Mouse (Mus musculus) MEL-GATA-1-ER (cell line): Measurements from ENCODE around the gene Tmc1.

ENCODE experiments used
- DNase-seq: peaks from one replicate; pipeline ENCODE4 v3.0.0-alpha.2; 2012; ENCODE audit warnings: low read depth; ENCODE audit errors: extremely low read depth

Gene Tmc1

DNA sequence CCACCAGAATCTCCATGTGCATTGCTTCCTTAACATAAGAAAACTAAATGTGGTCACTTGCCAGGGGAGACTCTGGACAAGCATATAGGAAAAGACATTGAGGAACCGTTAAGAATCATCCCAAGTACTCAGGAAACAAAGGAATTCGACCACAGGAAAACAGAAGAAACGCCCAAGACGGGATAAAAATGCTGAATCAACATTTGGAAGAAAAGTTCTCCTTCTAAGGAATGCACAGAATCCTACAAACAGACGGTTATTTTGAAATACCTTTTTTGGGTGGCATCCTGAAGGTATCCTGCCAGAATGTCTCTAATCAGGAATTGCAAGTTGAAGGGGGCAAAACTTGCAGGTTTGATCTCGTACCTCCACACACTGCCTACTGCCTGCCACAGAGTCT is at the start of gene Tmc1:
Gene Tmc1 (minus strand): TSS at position 329 of the 400 bp plus-strand sequence.
- no peak for DNase-seq

DNA sequence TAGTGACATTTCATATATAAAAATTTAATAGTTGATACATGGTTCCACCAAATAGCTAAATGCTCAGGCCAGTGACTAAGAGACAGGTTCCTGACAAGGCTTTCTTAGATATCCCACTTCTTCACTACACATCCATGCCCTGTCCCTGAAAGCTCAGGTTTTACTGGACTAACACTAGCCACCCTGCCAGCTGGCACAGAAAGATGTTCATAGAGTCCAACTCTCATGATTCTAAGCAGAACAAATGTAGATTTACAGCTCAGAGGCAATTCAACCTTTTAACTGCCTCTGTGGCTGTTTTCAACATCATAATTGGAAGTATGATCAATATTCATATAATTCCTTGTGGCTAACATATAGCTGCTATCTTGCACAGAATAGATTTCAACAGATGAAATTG is 47.5 kb upstream of the Tmc1 start:
- no peak for DNase-seq

GRCm38 (mm10) chr19:20979244-20979643 is 25.2 kb upstream of the Tmc1 start:
- no peak for DNase-seq

DNA sequence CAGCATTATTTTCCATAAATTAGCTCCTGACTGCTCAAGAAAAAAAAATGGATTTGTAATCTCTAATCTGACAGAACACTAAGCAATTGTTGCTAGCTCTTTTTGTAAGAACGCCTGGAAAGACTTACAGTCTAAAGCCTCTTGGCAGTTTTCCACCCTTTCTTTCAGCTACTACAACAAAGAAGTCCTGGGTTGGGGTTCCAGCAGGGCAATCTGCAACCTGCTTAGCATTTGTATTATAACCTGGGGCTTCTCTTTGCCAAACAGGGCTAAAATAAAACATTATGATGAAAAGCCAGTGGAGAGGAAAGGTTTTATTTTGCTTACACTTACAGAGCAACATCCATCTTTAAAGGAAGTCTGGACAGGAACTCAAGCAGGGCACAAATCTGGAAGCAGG is 24.1 kb upstream of the Tmc1 start:
- DNase-seq = no peak

GRCm38 (mm10) chr19:20971926-20972325 is 17.9 kb upstream of the Tmc1 start:
- DNase-seq = no peak

GRCm38 (mm10) chr19:20954815-20955214 is 813 bp upstream of the Tmc1 start:
- DNase-seq = no peak

DNA sequence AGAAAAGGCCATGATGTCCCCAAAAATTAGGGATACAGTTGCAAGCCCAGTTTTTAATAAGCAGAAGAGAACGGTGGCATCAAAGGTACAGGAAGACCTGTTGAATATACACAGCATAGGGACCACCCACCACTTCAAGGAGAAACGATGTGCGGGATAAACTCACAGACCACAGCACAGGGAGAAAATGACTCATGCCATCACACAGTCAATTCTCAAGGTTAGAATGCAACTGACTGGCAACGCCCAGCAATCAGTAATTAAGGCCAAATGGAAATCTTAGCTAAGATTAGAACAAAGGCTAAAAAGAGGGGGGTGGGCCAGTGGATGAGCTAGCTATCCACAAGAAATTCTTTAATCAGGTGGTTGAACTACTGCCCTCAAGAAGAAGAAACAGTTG is 9.6 kb downstream of the Tmc1 start:
- no peak for DNase-seq

DNA sequence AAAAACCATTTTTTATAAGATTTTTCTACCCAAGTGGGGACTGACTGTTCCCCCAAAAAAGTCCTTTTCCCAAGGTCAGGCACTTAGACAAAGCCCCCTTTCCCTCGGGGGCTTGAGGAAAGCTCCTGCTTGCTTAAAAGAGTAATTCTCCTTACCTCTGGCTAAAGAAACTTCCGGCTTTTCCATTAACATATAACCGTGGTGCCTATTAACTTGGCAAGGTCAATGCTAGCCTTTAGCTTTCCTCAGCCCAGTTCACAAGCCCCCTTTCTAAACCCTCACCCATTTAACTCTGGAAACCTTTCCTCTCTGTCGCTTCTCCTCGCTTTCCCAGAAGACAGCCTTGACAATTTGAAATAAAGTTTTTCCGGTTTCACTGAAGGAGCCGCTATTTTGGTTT is 29.7 kb downstream of the Tmc1 start:
- DNase-seq = no peak

GRCm38 (mm10) chr19:20923336-20924211 is 30.4 kb downstream of the Tmc1 start:
- DNase-seq = no peak

DNA sequence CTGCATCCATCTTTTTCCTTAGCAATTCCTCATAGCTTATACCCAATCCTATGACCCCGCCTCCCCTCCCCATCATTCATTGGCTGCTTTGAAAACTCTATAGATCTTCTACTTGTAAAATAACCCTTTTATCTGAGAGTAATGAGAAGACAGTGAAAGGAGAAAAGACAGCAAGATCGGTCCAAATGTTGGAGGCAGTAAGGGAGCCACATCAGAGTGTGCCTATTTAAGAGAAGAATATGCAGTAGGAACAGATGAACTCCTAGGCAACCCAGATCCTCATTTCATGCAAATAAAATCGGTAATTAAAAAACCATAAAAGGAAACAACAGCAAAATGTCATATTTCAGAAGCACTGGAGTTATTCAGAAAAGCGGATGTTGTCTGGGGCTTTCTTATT is 35.8 kb downstream of the Tmc1 start:
- no peak for DNase-seq

DNA sequence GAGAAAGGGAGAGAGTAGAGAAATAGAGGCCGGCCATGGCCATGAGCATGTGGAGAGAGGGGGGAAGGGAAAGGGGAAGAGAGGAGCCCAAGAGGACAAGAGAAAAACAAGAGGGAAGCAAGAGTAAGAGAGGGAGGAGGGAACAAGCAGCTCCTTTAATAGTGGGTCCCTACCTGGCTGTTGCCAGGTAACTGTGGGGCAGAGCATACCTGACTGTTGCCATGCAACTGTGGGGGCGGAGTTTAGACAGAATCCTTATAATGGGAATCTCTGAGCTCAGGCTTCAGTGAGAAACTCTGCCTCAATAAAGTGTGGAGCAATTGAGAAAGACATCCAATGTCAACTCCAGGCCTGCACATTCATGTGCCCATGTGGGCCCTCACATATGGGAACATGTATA is 38.9 kb downstream of the Tmc1 start:
- no peak for DNase-seq

GRCm38 (mm10) chr19:20910356-20910755 is 43.6 kb downstream of the Tmc1 start:
- DNase-seq = no peak

- no peak for DNase-seq
Observed at GRCm38 (mm10) chr19:20881205-20881604, 72.8 kb downstream of the Tmc1 start.

DNA sequence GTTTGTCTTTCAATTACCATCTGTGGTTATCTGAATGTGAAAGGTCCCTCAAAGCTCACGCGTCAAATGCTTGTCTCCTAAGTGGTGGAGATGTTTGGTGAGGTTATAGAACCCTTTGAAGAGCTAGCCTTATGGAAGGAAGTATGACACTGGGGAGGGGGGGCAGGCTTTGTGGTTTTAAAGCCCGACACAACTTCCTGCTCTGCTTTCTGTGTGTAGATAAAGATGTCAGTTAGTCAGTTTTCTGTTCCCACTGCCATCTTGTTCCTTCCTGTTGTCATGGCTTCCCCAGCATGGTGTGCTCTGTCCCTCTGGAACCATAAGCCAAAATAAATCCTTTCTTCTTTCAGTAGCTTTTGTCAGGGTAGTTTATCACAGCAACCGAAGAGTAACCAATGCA is 78.1 kb downstream of the Tmc1 start:
- DNase-seq = peak; percentile 33

DNA sequence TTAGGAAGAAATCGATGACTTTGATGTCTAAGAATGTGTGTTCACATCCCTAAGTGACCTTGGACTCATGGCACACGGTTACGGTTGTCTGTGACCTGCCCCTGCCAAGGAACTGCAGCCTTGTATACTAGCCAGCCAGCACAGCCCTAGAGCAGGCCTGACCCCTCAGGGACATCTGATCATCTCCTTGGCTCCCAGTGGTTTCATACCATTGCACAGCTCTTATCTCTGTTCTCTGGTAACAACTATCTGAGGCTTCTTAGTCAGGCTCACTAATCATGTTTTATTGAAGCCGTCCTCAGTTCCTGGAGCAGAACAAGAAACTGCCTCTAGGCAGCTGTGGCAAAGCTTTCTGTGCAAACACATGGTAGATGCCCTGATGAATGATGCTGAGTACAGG is 92.2 kb downstream of the Tmc1 start:
- DNase-seq = no peak

DNA sequence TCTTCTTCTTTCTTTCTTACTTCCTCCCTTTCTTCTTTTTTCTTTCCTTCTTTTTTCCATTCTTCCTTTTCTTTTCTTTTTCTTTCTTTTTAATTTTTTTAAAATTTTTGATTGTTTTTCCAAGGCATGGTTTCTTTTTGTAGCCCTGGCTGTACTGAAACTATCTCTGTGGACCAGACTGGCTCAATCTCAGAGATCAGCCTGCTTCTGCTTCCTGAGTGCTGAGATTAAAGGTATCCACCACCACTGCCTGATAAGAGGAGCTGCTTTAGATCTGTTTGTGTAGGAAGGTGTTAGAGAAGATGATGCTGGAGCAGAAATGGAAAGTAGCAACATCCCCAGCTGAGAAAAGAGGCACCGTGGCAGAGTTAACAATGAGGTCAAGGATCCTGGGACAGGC is 93.7 kb downstream of the Tmc1 start:
- no peak for DNase-seq

DNA sequence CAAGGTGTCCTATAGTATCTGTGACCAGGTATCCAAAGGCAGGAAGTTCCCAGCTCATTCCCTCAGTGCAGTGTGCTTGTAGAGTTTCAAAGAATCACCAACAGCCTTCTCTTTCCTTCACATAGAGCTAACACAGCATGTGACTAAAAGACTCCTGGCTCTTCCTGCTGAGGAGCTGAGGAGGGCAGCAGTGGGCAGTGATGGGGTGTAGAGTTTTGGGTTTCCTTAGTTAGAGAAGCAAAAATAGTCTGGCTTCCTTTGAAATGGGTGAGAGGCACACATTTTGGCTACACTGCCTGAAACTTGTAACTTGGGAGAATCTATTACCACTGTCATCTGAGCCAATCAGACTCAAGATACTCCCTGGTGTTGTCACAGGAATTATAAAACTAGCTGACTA is 96.2 kb downstream of the Tmc1 start:
- no peak for DNase-seq

DNA sequence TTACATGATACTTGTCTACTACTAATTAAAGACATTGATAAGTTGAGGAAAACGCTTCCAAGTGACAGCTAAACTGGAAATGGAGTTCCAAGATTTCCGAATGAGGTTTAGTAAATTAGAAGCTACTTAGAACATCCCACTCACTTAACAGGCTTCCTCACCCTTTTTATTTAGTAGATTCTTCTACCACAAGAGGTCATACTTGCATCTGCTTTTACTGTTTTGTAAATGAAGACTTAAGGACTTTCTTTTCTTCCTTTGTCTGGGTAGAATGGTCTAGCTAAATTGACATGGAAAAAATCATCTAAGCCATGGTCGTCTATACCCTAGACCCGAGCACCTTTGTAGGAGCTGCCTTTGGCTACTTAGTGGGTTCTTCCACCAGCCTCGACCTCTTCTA is 105.1 kb downstream of the Tmc1 start:
- no peak for DNase-seq

DNA sequence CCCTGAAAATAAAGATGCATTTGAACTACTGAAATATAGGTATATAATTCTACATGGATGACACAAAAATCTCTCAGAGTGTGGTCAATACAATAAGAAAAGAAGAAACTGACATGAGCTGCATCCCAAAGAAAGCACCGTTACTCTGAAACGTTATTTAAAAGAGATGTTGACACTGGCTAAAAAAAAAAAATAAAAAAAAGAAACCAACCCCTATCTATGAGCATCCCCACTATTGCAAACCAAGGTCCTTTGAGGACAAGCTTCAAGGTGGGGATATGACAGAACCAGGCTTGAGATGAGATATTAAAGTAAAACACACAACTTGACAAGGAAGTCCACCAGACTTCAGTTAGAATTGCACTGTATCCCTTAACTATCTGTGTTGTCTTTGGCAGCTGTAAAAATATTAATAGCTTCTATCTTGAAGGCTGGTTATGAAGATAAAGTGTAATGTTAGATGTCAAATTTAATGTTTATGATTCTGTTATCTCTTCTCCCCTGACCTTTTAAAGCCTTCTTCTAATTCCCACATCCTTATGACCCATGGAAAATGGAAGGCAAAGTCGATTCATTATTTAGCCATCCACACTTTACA is 106.4 kb downstream of the Tmc1 start:
- DNase-seq = no peak

- DNase-seq = no peak
Observed at GRCm38 (mm10) chr19:20837422-20837821, 116.6 kb downstream of the Tmc1 start.

- no peak for DNase-seq
Observed at GRCm38 (mm10) chr19:20836055-20836845, 117.8 kb downstream of the Tmc1 start.

DNA sequence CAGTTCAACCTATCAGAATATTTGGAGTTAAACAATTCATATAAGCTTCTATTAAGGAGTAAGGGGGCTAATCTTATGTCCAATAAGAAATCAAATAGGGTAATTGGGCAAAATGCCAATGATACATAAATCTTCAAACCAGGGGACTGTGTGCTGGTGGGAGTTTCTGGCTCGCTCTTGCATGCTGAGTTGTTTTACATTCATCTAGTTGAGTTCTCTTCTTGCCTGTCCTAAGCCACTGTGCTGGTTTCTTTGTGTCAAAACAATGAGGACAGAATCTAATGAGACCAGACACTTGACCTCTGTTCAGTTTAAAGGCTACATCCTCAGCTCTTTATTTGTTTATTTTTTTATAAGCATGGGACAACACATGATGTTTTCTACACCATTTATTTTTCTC is 119.1 kb downstream of the Tmc1 start:
- no peak for DNase-seq
